Mouse (Mus musculus) heart, postnatal 0 days (tissue): Measurements from ENCODE around the gene Mindy2.

ENCODE experiments used
- CTCF ChIP-seq: IDR thresholded peaks from 2 replicates; pipeline ENCODE4 v1.5.1; 2016; ENCODE audit warnings: antibody characterized with exemption, control low read depth, low read depth
- EP300 ChIP-seq: IDR thresholded peaks from 2 replicates; pipeline ENCODE4 v1.6.1; 2016; ENCODE audit warnings: antibody characterized with exemption, low read depth

DNA sequence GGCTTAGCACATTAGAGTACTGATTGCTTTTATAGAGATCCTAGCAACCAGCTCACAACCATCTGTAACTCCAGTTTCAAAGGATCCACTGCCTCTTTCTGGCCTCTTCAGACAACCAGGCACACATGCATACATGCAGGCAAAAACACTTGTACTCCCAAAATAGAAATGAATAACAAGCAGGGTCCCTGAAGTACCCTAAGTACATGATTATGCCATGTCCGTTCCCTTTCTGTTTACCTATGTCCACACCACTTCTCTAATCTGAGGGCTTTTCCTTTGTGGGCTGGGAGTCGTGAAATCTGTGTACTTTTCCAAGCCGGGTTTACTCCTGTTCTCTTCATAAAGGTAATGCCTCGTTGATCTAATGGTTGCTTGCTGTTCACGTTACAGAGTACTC is 89.3 kb downstream of the Mindy2 start:
- TF ChIP-seq CTCF (no peak), EP300 (no peak; the same call in 1 of the 2 replicates)
